Mouse (Mus musculus) hindbrain, embryonic 10.5 days (tissue): Measurements from ENCODE around the gene Babam1. TPM values are rescaled to one million over a fixed set of nuclear protein-coding genes. Genes with fewer than 3 reads are reported as not detected.

ENCODE experiments used
- DNase-seq: peaks from one replicate; pipeline ENCODE4 v3.0.0-alpha.2; 2017; ENCODE audit warnings: low spot score
- H3K27ac ChIP-seq: fragments of 300-500 bp; sonication (generic); 2 replicates; pipeline ENCODE4 v1.5.1; 2016; ENCODE audit warnings: mild to moderate bottlenecking, moderate library complexity
- H3K27me3 ChIP-seq: fragments of 300-500 bp; sonication (generic); 2 replicates; pipeline ENCODE4 v1.6.1; 2016; ENCODE audit warnings: mild to moderate bottlenecking; ENCODE audit not compliant: poor library complexity, insufficient read depth, severe bottlenecking
- H3K36me3 ChIP-seq: fragments of 300-500 bp; sonication (generic); 2 replicates; pipeline ENCODE4 v1.6.1; 2016; ENCODE audit warnings: mild to moderate bottlenecking, moderate library complexity
- H3K4me1 ChIP-seq: fragments of 300-500 bp; sonication (generic); replicated peaks from 2 replicates; pipeline ENCODE4 v1.6.1; 2016; ENCODE audit warnings: mild to moderate bottlenecking
- H3K4me3 ChIP-seq: fragments of 300-500 bp; sonication (generic); 2 replicates; pipeline ENCODE4 v1.5.1; 2016; ENCODE audit warnings: mild to moderate bottlenecking, moderate library complexity
- H3K9me3 ChIP-seq: fragments of 300-500 bp; sonication (generic); 2 replicates; pipeline ENCODE4 v1.6.1; 2016; ENCODE audit warnings: mild to moderate bottlenecking, moderate library complexity
- WGBS: fragments of 180-500 bp; shearing (Covaris S2); methylation state at CpG from one replicate; pipeline ENCODE4 v1.1.7; 2016; 5-methylcytosine and 5-hydroxymethylcytosine counted together
- polyA plus RNA-seq: library from polyadenylated mRNA; unstranded; fragments of >200 nt; fragmentation: Nextera tagmentation; extraction: Ambion mirVana; gene quantifications from 2 replicates; pipeline ENCODE4 v1.2.1, GENCODE M21; 2016

Babam1 gene
- polyA plus RNA-seq, 1 experiment from 2014 or later, result 121 TPM

GRCm38 (mm10) chr8:71445096-71445495 lies 48.4 kb downstream of the Babam1 start:
- H3K4me3 ChIP-seq, result no peak overlapping the region
- no peak for DNase-seq
- peaks cover 5% of the 10 kb centered on the region; the same call in 1 of the 2 replicates for H3K27me3 ChIP-seq
- H3K4me1 ChIP-seq, result no peaks in the 10 kb centered on the region
- no peaks in the 10 kb centered on the region for H3K36me3 ChIP-seq
- no peak overlapping the region for H3K27ac ChIP-seq
- 87% methylated on average over 7 of the region's 7 CpGs for WGBS
- H3K9me3 ChIP-seq, result 0 out of 2 replicates have a peak, but pooled peaks cover 2% of the 10 kb centered on the region

GRCm38 (mm10) chr8:71451337-71451736 lies 54.7 kb downstream of the Babam1 start:
- no peaks in the 10 kb centered on the region for H3K4me1 ChIP-seq
- H3K27ac ChIP-seq, result no peak overlapping the region
- 66% methylated on average over 4 of the region's 4 CpGs for WGBS
- H3K9me3 ChIP-seq, result 0 out of 2 replicates have a peak, but pooled peaks cover 2% of the 10 kb centered on the region
- H3K27me3 ChIP-seq, result peaks cover 8% of the 10 kb centered on the region; the same call in 1 of the 2 replicates
- no peak overlapping the region for H3K4me3 ChIP-seq
- H3K36me3 ChIP-seq, result peaks cover 2% of the 10 kb centered on the region
- DNase-seq, result no peak

GRCm38 (mm10) chr8:71451777-71452176 lies 55.1 kb downstream of the Babam1 start:
- DNase-seq, result no peak
- H3K36me3 ChIP-seq, result peaks cover 7% of the 10 kb centered on the region
- no peak overlapping the region for H3K27ac ChIP-seq
- 0 out of 2 replicates have a peak, but pooled peaks cover 2% of the 10 kb centered on the region for H3K9me3 ChIP-seq
- H3K27me3 ChIP-seq, result peaks cover 8% of the 10 kb centered on the region; the same call in 1 of the 2 replicates
- H3K4me1 ChIP-seq, result peaks cover 1% of the 10 kb centered on the region; the same call in 1 of the 2 replicates
- H3K4me3 ChIP-seq, result no peak overlapping the region
- 54% methylated on average over 11 of the region's 11 CpGs for WGBS

GRCm38 (mm10) chr8:71452669-71453068 lies 56.0 kb downstream of the Babam1 start:
- no peak for DNase-seq
- H3K9me3 ChIP-seq, result 0 out of 2 replicates have a peak, but pooled peaks cover 2% of the 10 kb centered on the region
- H3K27ac ChIP-seq, result no peak overlapping the region
- H3K36me3 ChIP-seq, result peaks cover 16% of the 10 kb centered on the region
- peaks cover 8% of the 10 kb centered on the region; the same call in 1 of the 2 replicates for H3K27me3 ChIP-seq
- H3K4me1 ChIP-seq, result peaks cover 5% of the 10 kb centered on the region; the same call in 1 of the 2 replicates
- 86% methylated on average over 2 of the region's 2 CpGs for WGBS
- H3K4me3 ChIP-seq, result no peak overlapping the region

Other genes starting within 250 kb of the Babam1 start
- gene Myo9b, start 124.1 kb upstream of the Babam1 start, polyA plus RNA-seq, result 24.1 and 25.4 TPM in 2 replicates
- 59.1 and 61.9 TPM in 2 replicates for gene Haus8, start 123.9 kb upstream of the Babam1 start, polyA plus RNA-seq
- 74.4 and 84.6 TPM in 2 replicates for gene Use1, start 30.0 kb upstream of the Babam1 start, polyA plus RNA-seq
- 7.5 and 8.1 TPM in 2 replicates for gene Ocel1, start 25.6 kb upstream of the Babam1 start, polyA plus RNA-seq
- gene Nr2f6, start 14.9 kb upstream of the Babam1 start, polyA plus RNA-seq, result 125 and 139 TPM in 2 replicates
- gene Ushbp1, start 1.1 kb upstream of the Babam1 start, polyA plus RNA-seq, result 5.8 and 7.2 TPM in 2 replicates
- 35.2 and 56.1 TPM in 2 replicates for gene Ankle1, start 9.1 kb downstream of the Babam1 start, polyA plus RNA-seq
- gene Abhd8, start 66.8 kb downstream of the Babam1 start, polyA plus RNA-seq, result 76.3 and 88.4 TPM in 2 replicates
- gene Mrpl34, start 68.1 kb downstream of the Babam1 start, polyA plus RNA-seq, result 221 and 249 TPM in 2 replicates
- 147 and 169 TPM in 2 replicates for gene Dda1, start 72.3 kb downstream of the Babam1 start, polyA plus RNA-seq
- 3.3 and 6.8 TPM in 2 replicates for gene Ano8, start 89.1 kb downstream of the Babam1 start, polyA plus RNA-seq
- 18.2 and 22.5 TPM in 2 replicates for gene Gtpbp3, start 91.2 kb downstream of the Babam1 start, polyA plus RNA-seq
- 50.2 and 52.7 TPM in 2 replicates for gene Plvap, start 114.9 kb downstream of the Babam1 start, polyA plus RNA-seq
- 0.51 and 0.60 TPM in 2 replicates for gene Ccdc194, start 128.8 kb downstream of the Babam1 start, polyA plus RNA-seq
- 8.9 and 9.6 TPM in 2 replicates for gene Bst2, start 140.6 kb downstream of the Babam1 start, polyA plus RNA-seq
- gene Mvb12a, start 146.1 kb downstream of the Babam1 start, polyA plus RNA-seq, result 68.7 and 71.6 TPM in 2 replicates
- gene Tmem221, start 162.0 kb downstream of the Babam1 start, polyA plus RNA-seq, result 0.18 and 0.26 TPM in 2 replicates
- not detected in 2 replicates for gene Nxnl1, start 169.7 kb downstream of the Babam1 start, polyA plus RNA-seq
- gene Slc27a1, start 172.0 kb downstream of the Babam1 start, polyA plus RNA-seq, result 24.1 and 28.9 TPM in 2 replicates
- 254 and 268 TPM in 2 replicates for gene Pgls, start 195.3 kb downstream of the Babam1 start, polyA plus RNA-seq
- gene Fam129c, start 200.8 kb downstream of the Babam1 start, polyA plus RNA-seq, result 5.0 and 5.3 TPM in 2 replicates
- 55.3 and 58.5 TPM in 2 replicates for gene Colgalt1, start 214.1 kb downstream of the Babam1 start, polyA plus RNA-seq